Mouse (Mus musculus): ENCODE results near the gene Sox8.

The Sox8 gene

GRCm38 (mm10) chr17:25570648-25571452 is at the start of gene Sox8:
Gene Sox8 (minus strand): TSS chr17:25570686.
- in situ Hi-C loops (cut with MboI; ENCODE audit: low sequenced_read_pairs), result no loop called here

- in situ Hi-C loops (cut with MboI; ENCODE audit: low sequenced_read_pairs), result no loop called here
Observed at GRCm38 (mm10) chr17:25618508-25619056, 48.1 kb upstream of the Sox8 start.

DNA sequence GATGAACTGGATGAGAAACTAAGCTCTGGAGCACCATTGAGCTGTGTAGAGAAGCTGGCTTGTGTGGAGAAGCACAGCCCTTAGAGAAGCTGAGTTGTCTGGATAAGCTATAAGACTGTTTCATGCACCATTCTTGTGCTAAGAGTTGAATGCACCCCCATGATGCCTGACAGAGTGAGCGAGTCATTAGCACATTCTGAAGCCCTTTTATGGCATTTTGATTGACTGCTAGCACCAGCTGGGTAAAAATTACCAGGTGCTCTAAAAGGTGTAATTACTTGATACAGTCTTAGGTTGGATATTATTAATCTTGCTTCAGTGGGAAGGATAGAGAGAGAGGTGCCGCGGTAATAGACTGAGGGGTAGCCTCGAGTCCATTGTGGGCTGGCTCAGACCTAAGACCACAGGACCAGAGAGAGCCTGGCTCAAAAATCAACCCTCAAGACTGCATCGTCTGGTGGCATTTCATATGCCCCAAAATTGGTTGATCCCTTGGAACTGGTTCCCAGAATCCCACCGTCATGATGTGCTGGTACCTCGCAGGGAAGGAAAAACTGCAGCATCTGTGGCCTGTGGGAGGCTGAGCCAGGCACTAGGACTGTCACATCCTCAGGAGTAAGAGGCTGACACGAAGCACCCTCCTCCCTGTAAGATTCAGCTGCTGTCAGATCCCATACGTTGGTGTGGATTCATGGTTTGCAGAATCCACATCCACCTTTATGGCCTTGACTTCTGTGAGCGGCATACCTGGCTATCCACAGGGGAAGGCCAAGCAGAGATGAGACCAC is 44.4 kb upstream of the Sox8 start:
- in situ Hi-C loops (cut with MboI; ENCODE audit: low sequenced_read_pairs), result no loop called here

DNA sequence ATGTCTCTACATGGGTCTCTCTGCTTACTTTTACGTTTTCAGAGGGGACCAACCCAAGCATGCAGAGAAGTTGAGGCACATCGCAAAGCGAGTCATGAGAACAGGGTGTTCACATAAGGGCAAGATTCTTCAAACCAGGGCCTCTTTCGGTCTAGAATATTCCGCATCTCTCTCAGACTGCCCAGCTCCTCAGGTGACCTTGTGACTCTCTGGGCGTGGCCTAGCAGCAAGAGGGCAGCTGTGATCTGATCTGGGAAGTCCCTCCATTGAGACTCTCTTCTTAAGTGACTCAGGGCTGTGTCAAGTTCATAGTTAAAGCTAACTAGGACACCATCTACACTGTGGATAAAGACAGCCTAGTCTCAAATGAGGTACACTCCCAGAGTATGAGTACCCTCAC is 42.8 kb upstream of the Sox8 start:
- in situ Hi-C loops (cut with MboI; ENCODE audit: low sequenced_read_pairs), result no loop called here

GRCm38 (mm10) chr17:25612537-25612936 is 42.1 kb upstream of the Sox8 start:
- in situ Hi-C loops (cut with MboI; ENCODE audit: low sequenced_read_pairs), result no loop called here

DNA sequence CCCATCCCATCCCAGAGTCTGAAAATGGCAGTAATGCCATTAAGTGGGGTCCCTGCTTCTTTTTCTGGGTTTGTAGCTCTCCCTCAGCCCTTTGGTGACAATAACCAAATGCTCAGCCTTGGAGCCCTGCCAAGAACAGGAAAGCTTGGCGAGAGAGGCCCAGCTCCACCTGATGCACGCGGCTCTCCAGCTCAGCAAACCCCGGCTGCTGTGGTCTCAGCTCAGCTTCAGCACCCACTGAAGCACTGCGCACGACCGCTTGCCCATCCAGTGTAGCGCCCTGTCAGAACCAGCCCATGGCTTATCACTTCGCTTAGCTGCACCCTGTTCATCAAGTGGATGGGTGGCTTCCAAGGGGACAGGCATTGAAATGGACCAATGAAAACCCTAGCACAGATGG is 39.7 kb upstream of the Sox8 start:
- in situ Hi-C loops (cut with MboI; ENCODE audit: low sequenced_read_pairs), result no loop called here

DNA sequence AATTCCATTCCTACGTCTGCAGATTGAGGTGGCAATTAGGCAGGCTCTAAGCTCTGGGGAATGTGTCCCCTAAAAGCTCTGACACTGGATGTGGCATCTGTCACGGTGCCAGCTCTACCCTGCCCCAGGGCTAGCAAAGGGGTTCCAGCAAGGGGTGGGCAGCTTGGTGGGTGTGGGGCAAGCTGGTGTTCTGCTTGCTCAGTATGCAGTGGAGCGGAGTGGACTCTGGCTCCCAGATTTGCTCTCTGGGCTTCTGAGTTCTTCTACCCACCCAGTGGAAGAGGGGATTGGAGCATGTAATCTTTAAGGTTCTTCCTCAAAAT is 39.0 kb upstream of the Sox8 start:
- in situ Hi-C loops (cut with MboI; ENCODE audit: low sequenced_read_pairs), result no loop called here

- in situ Hi-C loops (cut with MboI; ENCODE audit: low sequenced_read_pairs), result no loop called here
Observed at GRCm38 (mm10) chr17:25608821-25609505, 38.5 kb upstream of the Sox8 start.

DNA sequence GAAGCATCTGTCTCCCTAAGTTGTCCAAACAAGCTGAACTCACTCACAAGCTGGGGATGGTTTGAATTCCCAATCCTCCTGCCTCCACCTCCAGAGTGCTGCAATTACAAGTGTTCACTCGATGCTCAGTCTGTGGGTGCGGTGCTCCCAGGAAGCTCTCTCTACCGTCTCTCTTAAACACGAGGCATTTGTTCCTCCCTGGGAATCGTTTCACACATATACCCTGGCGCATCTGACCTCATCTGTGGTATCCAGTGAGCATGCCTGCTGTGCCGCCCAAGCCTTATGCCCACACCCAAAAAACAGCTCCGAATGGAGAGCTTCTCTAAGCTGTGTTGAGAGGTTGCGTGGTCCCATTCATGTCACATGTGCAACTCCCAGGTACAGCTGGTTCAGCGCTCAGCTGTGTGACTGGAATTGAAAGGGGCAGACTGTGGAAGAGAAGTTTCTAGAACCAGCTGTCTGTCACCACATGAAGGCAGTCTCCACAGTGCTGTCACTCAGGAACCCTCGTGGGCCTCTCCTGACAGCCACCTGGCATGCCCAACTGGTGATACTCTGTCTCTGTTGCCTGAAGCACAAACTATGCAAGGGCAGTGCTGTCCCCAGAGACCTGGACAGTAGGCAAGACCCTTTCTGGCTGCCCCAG is 37.8 kb upstream of the Sox8 start:
- in situ Hi-C loops (cut with MboI; ENCODE audit: low sequenced_read_pairs), result no loop called here

- in situ Hi-C loops (cut with MboI; ENCODE audit: low sequenced_read_pairs), result no loop called here
Observed at GRCm38 (mm10) chr17:25604234-25604633, 33.7 kb upstream of the Sox8 start.

DNA sequence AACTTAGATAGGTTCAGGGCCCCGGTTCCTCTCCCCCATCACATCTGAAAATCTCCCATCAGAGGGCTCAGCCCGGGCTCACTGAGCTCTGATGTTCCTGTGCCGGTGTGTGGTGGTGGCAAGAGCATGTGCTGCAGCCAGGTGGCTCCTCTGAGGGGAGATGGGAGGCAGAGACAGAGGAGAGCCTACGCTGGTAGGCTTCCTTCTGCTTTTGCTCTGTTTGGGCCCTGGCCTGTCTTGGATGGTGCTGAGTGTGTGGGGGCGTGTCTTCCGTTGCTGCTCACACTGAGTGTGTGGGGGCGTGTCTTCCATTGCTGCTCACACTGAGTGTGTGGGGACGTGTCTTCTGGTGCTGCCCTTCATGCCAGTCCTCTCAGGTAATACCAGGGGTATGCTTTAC is 31.9 kb upstream of the Sox8 start:
- in situ Hi-C loops (cut with MboI; ENCODE audit: low sequenced_read_pairs), result no loop called here

GRCm38 (mm10) chr17:25597537-25597936 is 27.1 kb upstream of the Sox8 start:
- in situ Hi-C loops (cut with MboI; ENCODE audit: low sequenced_read_pairs), result no loop called here

- in situ Hi-C loops (cut with MboI; ENCODE audit: low sequenced_read_pairs), result no loop called here
Observed at GRCm38 (mm10) chr17:25595495-25595894, 25.0 kb upstream of the Sox8 start.

- in situ Hi-C loops (cut with MboI; ENCODE audit: low sequenced_read_pairs), result no loop called here
Observed at GRCm38 (mm10) chr17:25593411-25594261, 23.1 kb upstream of the Sox8 start.

DNA sequence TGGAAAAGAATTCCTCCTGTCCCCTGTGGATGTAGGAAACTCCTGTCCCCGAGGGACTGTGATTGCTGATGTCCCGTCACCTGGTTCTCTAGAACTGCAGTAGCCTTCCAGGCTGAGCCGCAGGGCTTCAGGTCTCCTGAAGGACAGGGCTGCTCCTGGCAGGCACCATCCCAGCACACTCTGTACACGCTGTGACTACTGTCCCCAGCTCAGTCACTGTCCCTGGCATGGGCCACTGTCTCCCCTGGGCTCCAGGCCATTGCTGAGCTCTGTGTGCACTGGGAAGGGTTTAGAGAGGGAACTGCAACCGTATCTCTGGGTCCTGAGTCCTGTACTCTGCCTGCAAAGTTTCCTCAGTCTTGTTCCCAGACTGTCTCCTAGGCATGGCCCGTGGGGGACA is 21.9 kb upstream of the Sox8 start:
- in situ Hi-C loops (cut with MboI; ENCODE audit: low sequenced_read_pairs), result no loop called here

DNA sequence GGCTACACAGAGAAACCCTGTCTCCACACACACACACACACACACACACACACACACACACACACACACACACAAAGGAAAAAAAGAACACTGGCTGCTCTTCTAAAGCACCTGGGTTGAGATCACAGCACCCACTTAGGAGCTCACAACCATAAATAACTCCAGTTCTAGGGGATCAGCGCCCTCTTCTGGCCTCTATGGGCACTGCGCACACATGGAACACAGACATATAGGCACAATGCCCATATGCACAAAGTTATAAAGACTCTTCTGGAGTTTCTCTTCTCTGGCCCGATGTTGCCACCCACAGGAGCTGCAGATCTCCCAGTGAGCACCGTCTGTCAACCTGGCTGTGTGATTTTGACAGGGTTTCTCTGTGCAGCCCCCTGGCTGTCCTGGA is 20.5 kb upstream of the Sox8 start:
- in situ Hi-C loops (cut with MboI; ENCODE audit: low sequenced_read_pairs), result no loop called here

DNA sequence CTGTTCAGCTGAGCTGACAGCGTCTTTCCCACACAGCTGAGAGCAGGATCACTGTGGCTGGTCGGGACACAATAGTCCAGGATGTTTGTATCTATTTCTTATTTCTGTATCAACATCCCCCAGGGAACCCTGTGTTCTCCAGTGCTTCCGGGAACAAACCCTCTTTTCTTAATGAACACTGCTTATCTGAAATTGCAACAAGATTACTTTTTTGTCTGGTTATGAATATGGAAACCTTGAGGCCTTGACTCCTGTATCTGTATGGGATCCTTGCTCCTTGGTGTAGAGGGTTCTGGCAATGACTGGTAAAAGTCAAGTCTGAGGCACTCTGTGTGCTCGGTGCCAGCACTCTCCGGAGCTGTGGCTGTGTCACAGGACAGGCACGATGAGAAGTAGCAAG is 19.6 kb upstream of the Sox8 start:
- in situ Hi-C loops (cut with MboI; ENCODE audit: low sequenced_read_pairs), result no loop called here

DNA sequence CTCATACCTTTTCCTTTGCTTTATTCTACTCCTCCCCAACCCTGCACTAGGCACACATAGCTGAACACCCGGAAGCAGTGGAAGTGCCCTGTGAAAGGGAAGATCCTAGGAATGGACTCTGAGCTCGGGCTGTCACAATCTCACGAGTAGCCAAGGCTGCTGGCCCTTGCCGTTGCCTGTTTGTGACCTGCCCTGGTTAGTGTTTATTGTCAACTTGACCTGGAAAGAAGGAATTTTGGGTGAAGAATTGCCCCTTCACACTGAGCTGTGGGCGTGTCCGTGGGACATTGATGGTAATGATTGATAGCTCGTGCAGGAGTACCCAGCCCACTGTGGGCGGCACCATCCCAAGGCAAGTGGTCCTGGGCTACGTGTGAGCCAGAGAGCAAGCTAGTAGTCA is 14.2 kb upstream of the Sox8 start:
- in situ Hi-C loops (cut with MboI; ENCODE audit: low sequenced_read_pairs), result no loop called here

- in situ Hi-C loops (cut with MboI; ENCODE audit: low sequenced_read_pairs), result no loop called here
Observed at GRCm38 (mm10) chr17:25583858-25584257, 13.4 kb upstream of the Sox8 start.

DNA sequence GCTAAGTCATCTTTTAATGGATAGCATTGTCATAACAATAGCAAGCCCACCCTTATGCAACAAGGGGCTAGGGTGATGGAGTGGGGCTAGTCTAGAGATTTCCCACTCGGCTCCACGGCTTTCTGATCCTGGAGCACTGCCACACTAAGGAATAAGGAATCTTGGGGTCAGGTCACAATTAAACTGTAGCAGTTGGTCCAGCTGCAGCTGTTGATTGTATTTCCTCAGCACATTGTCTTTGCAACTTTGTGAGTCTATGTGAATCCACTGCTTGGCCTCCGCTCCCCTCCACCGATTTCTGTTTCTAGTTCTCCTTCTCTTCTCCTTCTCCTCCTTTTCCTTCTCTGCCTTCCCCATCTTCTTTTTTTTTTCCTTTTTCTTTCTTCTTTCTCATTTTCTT is 12.6 kb upstream of the Sox8 start:
- in situ Hi-C loops (cut with MboI; ENCODE audit: low sequenced_read_pairs), result no loop called here
